Mouse (Mus musculus): ENCODE measurements at regions not wholly inside any gene's neighbourhood (a gene's known extent, or its start where the extent isn't known, plus 50 kb on each side); places are given as distances from the start of the nearest gene placed in this dataset.
A peak's percentile ranks its signal among the peaks of the same experiment; 100 is the strongest.

GRCm38 (mm10) chr9:61862071-61862480 is 52.3 kb downstream of the Rplp1 start:
- no peaks in the 10 kb centered on the region for H3K9me3 ChIP-seq (replicated peaks)
- H3K9ac ChIP-seq = no peak overlapping the region

GRCm38 (mm10) chr9:61860147-61860546 is 54.2 kb downstream of the Rplp1 start:
- 17% methylated on average over 2 of the region's 2 CpGs for WGBS
- Histone ChIP-seq H3K4me3 (no peak overlapping the region), H3K4me1 (replicated peaks) (peaks cover 7% of the 10 kb centered on the region; the same call in 1 of the 2 replicates), H3K9me3 (replicated peaks) (no peaks in the 10 kb centered on the region), H3K36me3 (no peaks in the 10 kb centered on the region), H3K27me3 (replicated peaks) (peaks cover 47% of the 10 kb centered on the region), H3K27ac (ENCODE audit: poor library complexity, severe bottlenecking) (no peak overlapping the region), H3K4me2 (no peak overlapping the region), H3K9ac (no peak overlapping the region)
- no peak for ATAC-seq (ENCODE audit: insufficient number of reproducible peaks, low FRiP score)

More at GRCm38 (mm10) chr9:61862071-61862480, 52.3 kb downstream of the Rplp1 start:
- no peak overlapping the region for H3K27ac ChIP-seq (ENCODE audit: poor library complexity, severe bottlenecking)
- no peak for ATAC-seq (ENCODE audit: insufficient number of reproducible peaks, low FRiP score)
- 86% methylated on average over 6 of the region's 6 CpGs for WGBS
- peaks cover 45% of the 10 kb centered on the region for H3K27me3 ChIP-seq (replicated peaks)
- H3K36me3 ChIP-seq = no peaks in the 10 kb centered on the region
- H3K4me3 ChIP-seq = no peak overlapping the region
- no peak overlapping the region for H3K4me2 ChIP-seq
- H3K4me1 ChIP-seq (replicated peaks) = peaks cover 7% of the 10 kb centered on the region; the same call in 1 of the 2 replicates

- H3K9ac ChIP-seq = no peak overlapping the region
- H3K4me2 ChIP-seq = peak overlapping the region; percentile 10; the same call in 1 of the 2 replicates
- WGBS = 49% methylated on average over 6 of the region's 6 CpGs
- ATAC-seq (ENCODE audit: insufficient number of reproducible peaks, low FRiP score) = no peak
- H3K27me3 ChIP-seq (replicated peaks) = peaks cover 47% of the 10 kb centered on the region
- H3K9me3 ChIP-seq (replicated peaks) = no peaks in the 10 kb centered on the region
- no peaks in the 10 kb centered on the region for H3K36me3 ChIP-seq
- peaks cover 7% of the 10 kb centered on the region; the same call in 1 of the 2 replicates for H3K4me1 ChIP-seq (replicated peaks)
- no peak overlapping the region for H3K27ac ChIP-seq (ENCODE audit: poor library complexity, severe bottlenecking)
- H3K4me3 ChIP-seq = no peak overlapping the region
Observed at GRCm38 (mm10) chr9:61859438-61859837, 54.9 kb downstream of the Rplp1 start.

GRCm38 (mm10) chr9:61857817-61858216 is 56.5 kb downstream of the Rplp1 start:
- H3K36me3 ChIP-seq = no peaks in the 10 kb centered on the region
- no peak overlapping the region for H3K4me2 ChIP-seq
- no peak for ATAC-seq (ENCODE audit: insufficient number of reproducible peaks, low FRiP score)
- no peaks in the 10 kb centered on the region; the same call in 1 of the 2 replicates for H3K9me3 ChIP-seq (replicated peaks)
- H3K27ac ChIP-seq (ENCODE audit: poor library complexity, severe bottlenecking) = no peak overlapping the region
- H3K27me3 ChIP-seq (replicated peaks) = peaks cover 44% of the 10 kb centered on the region
- H3K4me3 ChIP-seq = no peak overlapping the region
- no peak overlapping the region for H3K9ac ChIP-seq
- peaks cover 7% of the 10 kb centered on the region; the same call in 1 of the 2 replicates for H3K4me1 ChIP-seq (replicated peaks)
- WGBS = 76% methylated on average over 6 of the region's 6 CpGs

GRCm38 (mm10) chr9:61856686-61857085 is 57.7 kb downstream of the Rplp1 start:
- no peaks in the 10 kb centered on the region for H3K36me3 ChIP-seq
- peaks cover 34% of the 10 kb centered on the region for H3K27me3 ChIP-seq (replicated peaks)
- H3K4me3 ChIP-seq = no peak overlapping the region
- H3K4me2 ChIP-seq = no peak overlapping the region
- no peaks in the 10 kb centered on the region; the same call in 1 of the 2 replicates for H3K9me3 ChIP-seq (replicated peaks)
- H3K9ac ChIP-seq = no peak overlapping the region
- ATAC-seq (ENCODE audit: insufficient number of reproducible peaks, low FRiP score) = no peak
- H3K4me1 ChIP-seq (replicated peaks) = peaks cover 7% of the 10 kb centered on the region; the same call in 1 of the 2 replicates
- 81% methylated on average over 1 of the region's 1 CpGs for WGBS
- no peak overlapping the region for H3K27ac ChIP-seq (ENCODE audit: poor library complexity, severe bottlenecking)

- Histone ChIP-seq H3K36me3 (no peaks in the 10 kb centered on the region), H3K4me1 (replicated peaks) (peaks cover 7% of the 10 kb centered on the region; the same call in 1 of the 2 replicates), H3K27me3 (replicated peaks) (peaks cover 33% of the 10 kb centered on the region), H3K9ac (no peak overlapping the region), H3K9me3 (replicated peaks) (no peaks in the 10 kb centered on the region; the same call in 1 of the 2 replicates), H3K4me2 (no peak overlapping the region), H3K27ac (ENCODE audit: poor library complexity, severe bottlenecking) (no peak overlapping the region), H3K4me3 (no peak overlapping the region)
- no peak for ATAC-seq (ENCODE audit: insufficient number of reproducible peaks, low FRiP score)
- WGBS = 52% methylated on average over 11 of the region's 11 CpGs
Observed at GRCm38 (mm10) chr9:61855686-61856085, 58.7 kb downstream of the Rplp1 start.

GRCm38 (mm10) chr9:61853841-61854240 is 60.5 kb downstream of the Rplp1 start:
- H3K9ac ChIP-seq = no peak overlapping the region
- WGBS = 83% methylated on average over 4 of the region's 4 CpGs
- no peak overlapping the region for H3K4me3 ChIP-seq
- H3K27me3 ChIP-seq (replicated peaks) = peaks cover 26% of the 10 kb centered on the region
- ATAC-seq (ENCODE audit: insufficient number of reproducible peaks, low FRiP score) = no peak
- no peaks in the 10 kb centered on the region for H3K4me1 ChIP-seq (replicated peaks)
- no peaks in the 10 kb centered on the region; the same call in 1 of the 2 replicates for H3K9me3 ChIP-seq (replicated peaks)
- no peak overlapping the region for H3K4me2 ChIP-seq
- H3K36me3 ChIP-seq = no peaks in the 10 kb centered on the region
- no peak overlapping the region for H3K27ac ChIP-seq (ENCODE audit: poor library complexity, severe bottlenecking)

- 88% methylated on average over 3 of the region's 3 CpGs for WGBS
- no peak for ATAC-seq (ENCODE audit: insufficient number of reproducible peaks, low FRiP score)
- H3K36me3 ChIP-seq = no peaks in the 10 kb centered on the region
Observed at GRCm38 (mm10) chr9:61851331-61851730, 63.0 kb downstream of the Rplp1 start.

GRCm38 (mm10) chr9:61848401-61848800 is 65.9 kb downstream of the Rplp1 start:
- no peak overlapping the region for H3K27ac ChIP-seq (ENCODE audit: poor library complexity, severe bottlenecking)
- H3K4me3 ChIP-seq = no peak overlapping the region
- no peaks in the 10 kb centered on the region for H3K4me1 ChIP-seq (replicated peaks)
- H3K27me3 ChIP-seq (replicated peaks) = no peaks in the 10 kb centered on the region; the same call in 1 of the 2 replicates
- no peak overlapping the region for H3K9ac ChIP-seq
- WGBS = 54% methylated on average over 2 of the region's 2 CpGs
- no peak for ATAC-seq (ENCODE audit: insufficient number of reproducible peaks, low FRiP score)
- no peaks in the 10 kb centered on the region for H3K36me3 ChIP-seq
- H3K9me3 ChIP-seq (replicated peaks) = no peaks in the 10 kb centered on the region; the same call in 1 of the 2 replicates
- no peak overlapping the region for H3K4me2 ChIP-seq

More at GRCm38 (mm10) chr9:61851331-61851730, 63.0 kb downstream of the Rplp1 start:
- Histone ChIP-seq H3K4me3 (no peak overlapping the region), H3K27ac (ENCODE audit: poor library complexity, severe bottlenecking) (no peak overlapping the region), H3K9ac (no peak overlapping the region), H3K4me1 (replicated peaks) (no peaks in the 10 kb centered on the region), H3K9me3 (replicated peaks) (no peaks in the 10 kb centered on the region; the same call in 1 of the 2 replicates), H3K27me3 (replicated peaks) (peaks cover 5% of the 10 kb centered on the region), H3K4me2 (no peak overlapping the region)

- ATAC-seq (ENCODE audit: insufficient number of reproducible peaks, low FRiP score) = no peak
- Histone ChIP-seq H3K36me3 (no peaks in the 10 kb centered on the region), H3K9ac (no peak overlapping the region), H3K27ac (ENCODE audit: poor library complexity, severe bottlenecking) (no peak overlapping the region), H3K27me3 (replicated peaks) (no peaks in the 10 kb centered on the region; the same call in 1 of the 2 replicates), H3K4me3 (no peak overlapping the region), H3K4me2 (no peak overlapping the region), H3K4me1 (replicated peaks) (no peaks in the 10 kb centered on the region), H3K9me3 (replicated peaks) (no peaks in the 10 kb centered on the region)
Observed at GRCm38 (mm10) chr9:61847496-61847895, 66.8 kb downstream of the Rplp1 start.

- H3K4me3 ChIP-seq = no peak overlapping the region
- no peak for ATAC-seq (ENCODE audit: insufficient number of reproducible peaks, low FRiP score)
- no peaks in the 10 kb centered on the region for H3K4me1 ChIP-seq (replicated peaks)
- no peaks in the 10 kb centered on the region for H3K9me3 ChIP-seq (replicated peaks)
- 83% methylated on average over 5 of the region's 5 CpGs for WGBS
- H3K4me2 ChIP-seq = no peak overlapping the region
- H3K36me3 ChIP-seq = no peaks in the 10 kb centered on the region
- no peaks in the 10 kb centered on the region; the same call in 1 of the 2 replicates for H3K27me3 ChIP-seq (replicated peaks)
- no peak overlapping the region for H3K9ac ChIP-seq
- H3K27ac ChIP-seq (ENCODE audit: poor library complexity, severe bottlenecking) = no peak overlapping the region
Observed at GRCm38 (mm10) chr9:61844645-61845044, 69.7 kb downstream of the Rplp1 start.

GRCm38 (mm10) chr9:61844141-61844540 is 70.2 kb downstream of the Rplp1 start:
- H3K27ac ChIP-seq (ENCODE audit: poor library complexity, severe bottlenecking) = no peak overlapping the region
- no peaks in the 10 kb centered on the region for H3K9me3 ChIP-seq (replicated peaks)
- H3K4me1 ChIP-seq (replicated peaks) = no peaks in the 10 kb centered on the region
- no peak overlapping the region for H3K4me3 ChIP-seq
- H3K27me3 ChIP-seq (replicated peaks) = no peaks in the 10 kb centered on the region; the same call in 1 of the 2 replicates
- WGBS = 68% methylated on average over 8 of the region's 8 CpGs
- H3K4me2 ChIP-seq = no peak overlapping the region
- no peak for ATAC-seq (ENCODE audit: insufficient number of reproducible peaks, low FRiP score)
- no peak overlapping the region for H3K9ac ChIP-seq
- no peaks in the 10 kb centered on the region for H3K36me3 ChIP-seq

Measured in heart, embryonic 12.5 days (tissue).